Mouse (Mus musculus): ENCODE results near the gene Jmjd1c. TPM values are rescaled to one million over a fixed set of nuclear protein-coding genes. Genes with fewer than 3 reads are reported as not detected.

Jmjd1c gene
- polyA plus RNA-seq, 1 experiment from 2014 or later = 40.8 TPM

DNA sequence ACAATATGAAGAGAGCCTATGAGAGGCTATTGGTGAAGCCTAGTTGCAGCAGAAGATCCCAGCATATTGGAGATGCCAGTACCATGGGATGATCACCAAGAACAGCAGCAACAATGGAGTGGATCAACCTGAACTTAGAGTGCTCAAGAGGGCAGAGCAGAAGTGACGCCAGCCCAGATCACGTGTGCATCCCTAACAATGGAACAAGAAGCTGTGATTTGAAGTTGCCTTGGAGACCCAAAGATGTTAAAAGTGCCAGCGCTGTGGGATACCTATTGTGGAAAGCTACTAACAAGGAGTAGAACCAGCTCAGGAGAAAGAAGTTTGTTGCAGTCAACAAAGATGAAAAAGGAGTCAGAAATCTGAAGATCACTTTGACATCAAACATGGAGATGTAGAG lies 55.8 kb downstream of the Jmjd1c start:
- H3K4me1 ChIP-seq (replicated peaks; ENCODE audit: insufficient read depth, low read length) = no peaks in the 10 kb centered on the region
- no peaks in the 10 kb centered on the region for H3K27me3 ChIP-seq (ENCODE audit: insufficient read depth, low read length)
- no peak overlapping the region for H3K4me2 ChIP-seq (ENCODE audit: low read length)
- no peaks in the 10 kb centered on the region for H3K9me3 ChIP-seq (replicated peaks; ENCODE audit: low read length)
- H3K4me3 ChIP-seq (replicated peaks; ENCODE audit: low read depth, low read length) = no peak overlapping the region
- no peak for TF ChIP-seq CTCF (IDR thresholded peaks at IDR 0.05; ENCODE audit: low read depth)
- H3K9ac ChIP-seq (ENCODE audit: low read depth, low read length) = no peak overlapping the region
- DNase-seq (ENCODE audit: low spot score) = no peak
- WGBS = 95% methylated on average over 3 of the region's 3 CpGs
- no peaks in the 10 kb centered on the region for H3K36me3 ChIP-seq (ENCODE audit: insufficient read depth, low read length)
- no peak overlapping the region for H3K27ac ChIP-seq
- no peak for ATAC-seq (replicated peaks; ENCODE audit: low FRiP score, low read depth)

- Histone ChIP-seq H3K9ac (ENCODE audit: low read depth, low read length) (no peak overlapping the region), H3K4me2 (ENCODE audit: low read length) (no peak overlapping the region), H3K4me3 (replicated peaks; ENCODE audit: low read depth, low read length) (no peak overlapping the region), H3K27me3 (ENCODE audit: insufficient read depth, low read length) (no peaks in the 10 kb centered on the region), H3K36me3 (ENCODE audit: insufficient read depth, low read length) (no peaks in the 10 kb centered on the region), H3K9me3 (replicated peaks; ENCODE audit: low read length) (no peaks in the 10 kb centered on the region), H3K4me1 (replicated peaks; ENCODE audit: insufficient read depth, low read length) (no peaks in the 10 kb centered on the region), H3K27ac (no peak overlapping the region)
- WGBS = 98% methylated on average over 3 of the region's 3 CpGs
- no peak for TF ChIP-seq CTCF (IDR thresholded peaks at IDR 0.05; ENCODE audit: low read depth)
- DNase-seq (ENCODE audit: low spot score) (no peak), ATAC-seq (replicated peaks; ENCODE audit: low FRiP score, low read depth) (no peak)
Measured at GRCm38 (mm10) chr10:67154647-67155046, 58.7 kb downstream of the Jmjd1c start.

- Histone ChIP-seq H3K9me3 (replicated peaks; ENCODE audit: low read length) (no peaks in the 10 kb centered on the region), H3K36me3 (ENCODE audit: insufficient read depth, low read length) (no peaks in the 10 kb centered on the region), H3K4me2 (ENCODE audit: low read length) (no peak overlapping the region), H3K27me3 (ENCODE audit: insufficient read depth, low read length) (no peaks in the 10 kb centered on the region), H3K4me3 (replicated peaks; ENCODE audit: low read depth, low read length) (no peak overlapping the region), H3K4me1 (replicated peaks; ENCODE audit: insufficient read depth, low read length) (0 out of 2 replicates have a peak, but pooled peaks cover 5% of the 10 kb centered on the region), H3K9ac (ENCODE audit: low read depth, low read length) (no peak overlapping the region), H3K27ac (no peak overlapping the region)
- 88% methylated on average over 1 of the region's 1 CpGs for WGBS
- no peak for ATAC-seq (replicated peaks; ENCODE audit: low FRiP score, low read depth)
- no peak for TF ChIP-seq CTCF (IDR thresholded peaks at IDR 0.05; ENCODE audit: low read depth)
- no peak for DNase-seq (ENCODE audit: low spot score)
Measured at GRCm38 (mm10) chr10:67174049-67174448, 78.1 kb downstream of the Jmjd1c start.

- no peak for DNase-seq (ENCODE audit: low spot score)
Measured at GRCm38 (mm10) chr10:67176031-67176430, 80.1 kb downstream of the Jmjd1c start.

DNA sequence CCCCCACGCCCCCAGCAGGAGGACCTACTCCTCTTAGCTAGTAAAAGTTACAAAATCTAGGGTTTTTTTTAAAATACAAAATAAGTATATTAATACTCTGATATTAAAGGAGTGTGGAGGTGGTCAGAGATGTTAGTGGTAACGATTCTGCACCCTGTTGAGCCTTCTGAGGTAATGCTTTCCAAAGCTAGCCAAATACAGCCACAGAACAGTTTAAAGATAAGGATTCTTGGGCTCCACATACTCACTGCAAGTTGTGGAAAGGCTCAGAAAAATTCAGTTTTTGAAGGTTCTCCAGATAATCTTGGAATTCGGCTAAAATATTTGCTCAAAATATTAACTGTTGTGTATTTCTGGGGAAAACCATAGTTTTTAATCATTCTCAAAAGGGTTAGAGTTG lies 81.0 kb downstream of the Jmjd1c start:
- WGBS = 76% methylated on average over 3 of the region's 3 CpGs
- H3K9me3 ChIP-seq (replicated peaks; ENCODE audit: low read length) = no peaks in the 10 kb centered on the region
- H3K27me3 ChIP-seq (ENCODE audit: insufficient read depth, low read length) = no peaks in the 10 kb centered on the region
- H3K4me3 ChIP-seq (replicated peaks; ENCODE audit: low read depth, low read length) = no peak overlapping the region
- no peaks in the 10 kb centered on the region for H3K36me3 ChIP-seq (ENCODE audit: insufficient read depth, low read length)
- H3K4me2 ChIP-seq (ENCODE audit: low read length) = no peak overlapping the region
- H3K9ac ChIP-seq (ENCODE audit: low read depth, low read length) = no peak overlapping the region
- 0 out of 2 replicates have a peak, but pooled peaks cover 5% of the 10 kb centered on the region for H3K4me1 ChIP-seq (replicated peaks; ENCODE audit: insufficient read depth, low read length)
- no peak for TF ChIP-seq CTCF (IDR thresholded peaks at IDR 0.05; ENCODE audit: low read depth)
- DNase-seq (ENCODE audit: low spot score) (no peak), ATAC-seq (replicated peaks; ENCODE audit: low FRiP score, low read depth) (no peak)
- 0 out of 2 replicates have a peak overlapping the region, but pooled peaks have one; percentile 31 for H3K27ac ChIP-seq

More at GRCm38 (mm10) chr10:67176031-67176430, 80.1 kb downstream of the Jmjd1c start:
- H3K27ac ChIP-seq = peak overlapping the region; percentile 50; the same call in 1 of the 2 replicates
- WGBS = 67% methylated on average over 7 of the region's 7 CpGs
- no peak for ATAC-seq (replicated peaks; ENCODE audit: low FRiP score, low read depth)
- TF ChIP-seq CTCF (IDR thresholded peaks at IDR 0.05; ENCODE audit: low read depth) = no peak
- H3K4me1 ChIP-seq (replicated peaks; ENCODE audit: insufficient read depth, low read length) = 0 out of 2 replicates have a peak, but pooled peaks cover 5% of the 10 kb centered on the region
- H3K36me3 ChIP-seq (ENCODE audit: insufficient read depth, low read length) = no peaks in the 10 kb centered on the region
- no peaks in the 10 kb centered on the region for H3K27me3 ChIP-seq (ENCODE audit: insufficient read depth, low read length)
- H3K4me3 ChIP-seq (replicated peaks; ENCODE audit: low read depth, low read length) = no peak overlapping the region
- H3K9me3 ChIP-seq (replicated peaks; ENCODE audit: low read length) = no peaks in the 10 kb centered on the region
- no peak overlapping the region for H3K4me2 ChIP-seq (ENCODE audit: low read length)
- no peak overlapping the region for H3K9ac ChIP-seq (ENCODE audit: low read depth, low read length)

DNA sequence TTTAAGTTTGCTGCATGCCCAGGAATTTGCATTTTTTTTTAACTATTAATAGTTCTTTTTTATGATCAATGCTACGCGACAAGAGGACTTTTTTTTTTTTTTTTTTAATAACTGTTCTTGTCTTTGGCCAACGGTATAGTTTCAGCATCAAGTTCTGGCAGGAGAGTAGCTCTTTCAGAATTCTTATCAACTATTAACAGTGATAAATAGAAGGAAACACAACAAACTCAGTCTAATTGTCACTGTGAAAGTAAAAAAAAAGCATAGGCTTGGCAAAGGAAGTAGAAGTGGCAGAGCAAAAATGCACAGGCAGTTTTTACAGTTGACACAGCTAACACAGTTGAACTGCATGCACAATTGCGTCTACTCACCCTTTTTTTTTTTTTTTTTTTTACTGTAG lies 81.5 kb downstream of the Jmjd1c start:
- Histone ChIP-seq H3K36me3 (ENCODE audit: insufficient read depth, low read length) (no peaks in the 10 kb centered on the region), H3K9me3 (replicated peaks; ENCODE audit: low read length) (no peaks in the 10 kb centered on the region), H3K4me3 (replicated peaks; ENCODE audit: low read depth, low read length) (no peak overlapping the region), H3K27me3 (ENCODE audit: insufficient read depth, low read length) (no peaks in the 10 kb centered on the region), H3K4me1 (replicated peaks; ENCODE audit: insufficient read depth, low read length) (0 out of 2 replicates have a peak, but pooled peaks cover 5% of the 10 kb centered on the region), H3K4me2 (ENCODE audit: low read length) (no peak overlapping the region), H3K27ac (no peak overlapping the region), H3K9ac (ENCODE audit: low read depth, low read length) (no peak overlapping the region)
- no peak for TF ChIP-seq CTCF (IDR thresholded peaks at IDR 0.05; ENCODE audit: low read depth)
- 53% methylated on average over 4 of the region's 4 CpGs for WGBS
- no peak for ATAC-seq (replicated peaks; ENCODE audit: low FRiP score, low read depth)
- no peak for DNase-seq (ENCODE audit: low spot score)

DNA sequence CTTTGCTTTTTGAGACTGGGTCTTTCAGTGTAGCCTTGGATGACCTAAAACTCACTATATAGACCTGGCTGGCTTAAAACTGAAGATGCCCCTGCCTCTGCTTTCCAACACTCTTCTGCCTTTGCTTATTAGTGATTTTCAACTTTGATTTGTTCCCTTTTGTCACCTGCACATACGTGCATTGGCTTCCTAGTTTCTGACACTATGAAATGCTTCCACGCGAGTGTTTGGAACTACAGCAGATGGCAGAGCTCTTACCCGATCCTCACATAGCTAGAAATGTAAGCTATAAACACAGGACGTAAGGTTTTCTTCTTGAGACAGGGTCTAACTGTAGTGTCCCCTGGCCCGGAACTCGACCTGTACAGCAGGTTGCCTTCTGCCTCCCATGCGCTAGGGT lies 84.1 kb downstream of the Jmjd1c start:
- ATAC-seq (replicated peaks; ENCODE audit: low FRiP score, low read depth) = no peak
- no peak for DNase-seq (ENCODE audit: low spot score)
- TF ChIP-seq CTCF (IDR thresholded peaks at IDR 0.05; ENCODE audit: low read depth) = no peak

More for the DNA sequence above, 84.1 kb downstream of the Jmjd1c start:
- Histone ChIP-seq H3K27ac (no peak overlapping the region), H3K36me3 (ENCODE audit: insufficient read depth, low read length) (no peaks in the 10 kb centered on the region), H3K4me3 (replicated peaks; ENCODE audit: low read depth, low read length) (no peak overlapping the region), H3K9me3 (replicated peaks; ENCODE audit: low read length) (no peaks in the 10 kb centered on the region), H3K9ac (ENCODE audit: low read depth, low read length) (no peak overlapping the region), H3K4me2 (ENCODE audit: low read length) (no peak overlapping the region), H3K27me3 (ENCODE audit: insufficient read depth, low read length) (no peaks in the 10 kb centered on the region), H3K4me1 (replicated peaks; ENCODE audit: insufficient read depth, low read length) (0 out of 2 replicates have a peak, but pooled peaks cover 5% of the 10 kb centered on the region)
- WGBS = 86% methylated on average over 8 of the region's 8 CpGs
